Mouse (Mus musculus) heart, adult 2 months (tissue): ENCODE results near the gene Nrap. TPM values are rescaled to one million over a fixed set of nuclear protein-coding genes. Genes with fewer than 3 reads are reported as not detected.
"Not testable (repeated sequence)": the region's sequence is repeated elsewhere in the genome, so short reads cannot be mapped to it uniquely, and the experiment has no call there.

Source experiments
- DNase-seq, 2 experiments: peaks; one replicate each; pipeline ENCODE4 v3.0.0; 2021
- H3K27ac ChIP-seq: fragments of 200-600 bp; 2 replicates; pipeline ENCODE4 v1.8.1; 2022
- H3K27me3 ChIP-seq: fragments of 200-500 bp; 2 replicates; pipeline ENCODE4 v1.6.1; 2012; ENCODE audit warnings: mild to moderate bottlenecking, low read length, inconsistent platforms, mixed read lengths; ENCODE audit not compliant: control insufficient read depth, insufficient read depth
- H3K36me3 ChIP-seq: fragments of 200-500 bp; 2 replicates; pipeline ENCODE4 v1.6.1; 2012; ENCODE audit warnings: low read length, inconsistent platforms; ENCODE audit not compliant: control insufficient read depth, insufficient read depth
- H3K4me1 ChIP-seq: fragments of 200-500 bp; 2 replicates; pipeline ENCODE4 v1.6.1; 2011; ENCODE audit warnings: low read length; ENCODE audit not compliant: control insufficient read depth, insufficient read depth
- H3K4me3 ChIP-seq: fragments of 200-600 bp; 2 replicates; pipeline ENCODE4 v1.8.1; 2022
- H3K79me2 ChIP-seq: fragments of 200-500 bp; replicated peaks from 2 replicates; pipeline ENCODE4 v1.6.1; 2012; ENCODE audit warnings: mild to moderate bottlenecking, inconsistent platforms, low read length, moderate library complexity, mixed read lengths; ENCODE audit not compliant: control insufficient read depth, insufficient read depth
- H3K9ac ChIP-seq: fragments of 200-500 bp; 2 replicates; pipeline ENCODE4 v1.6.1; 2012; ENCODE audit warnings: low read depth, mild to moderate bottlenecking, control low read depth, inconsistent platforms, low read length, mixed read lengths
- CTCF ChIP-seq: fragments of 200-600 bp; IDR thresholded peaks from 2 replicates; pipeline ENCODE4 v1.8.1; 2022; ENCODE audit warnings: antibody characterized with exemption, mild to moderate bottlenecking, moderate library complexity
- EP300 ChIP-seq: fragments of 200-500 bp; IDR thresholded peaks from 2 replicates; pipeline ENCODE4 v1.6.1; 2011; ENCODE audit warnings: low read depth, low read length, control low read depth; ENCODE audit not compliant: insufficient read depth
- POLR2A ChIP-seq: fragments of 200-500 bp; IDR thresholded peaks from 2 replicates; pipeline ENCODE4 v1.6.1; 2011; ENCODE audit warnings: mild to moderate bottlenecking, low read depth, low read length, control low read depth; ENCODE audit not compliant: insufficient read depth
- WGBS: fragments of 180-500 bp; shearing (Covaris S2); methylation state at CpG from one replicate; pipeline ENCODE4 v1.1.7; 2018; 5-methylcytosine and 5-hydroxymethylcytosine counted together
- intact Hi-C: fragments of 180-260 bp; cut with DNase I; formaldehyde crosslinking; loops from one replicate; pipeline ENCODE4 v1.15.1; 2025
- polyA plus RNA-seq: library from polyadenylated mRNA; depleted of rRNA; stranded (reverse); fragments of >200 nt; gene quantifications from 2 replicates; pipeline ENCODE4 v1.2.3, GENCODE M21; 2012
- total RNA-seq, 2 experiments: library from RNA; stranded (reverse); gene quantifications; 2 replicates each; pipeline ENCODE4 v1.2.3; 2021

The Nrap gene
- total and polyA plus RNA-seq, 3 experiments, result 135 to 420 (median 307) TPM

GRCm38 (mm10) chr19:56419452-56419851, 29.6 kb upstream of the Nrap start:
- TF ChIP-seq POLR2A (no peak), CTCF (no peak), EP300 (no peak)
- no peaks in the 10 kb centered on the region for H3K36me3 ChIP-seq
- DNase-seq, result no peak
- no peaks in the 10 kb centered on the region for H3K27me3 ChIP-seq
- H3K4me1 ChIP-seq, result peaks cover 1% of the 10 kb centered on the region; the same call in 1 of the 2 replicates
- no peaks in the 10 kb centered on the region for H3K79me2 ChIP-seq
- intact Hi-C loops, result no loop called here
- WGBS, result 88% methylated on average over 9 of the region's 9 CpGs
- no peak overlapping the region for H3K4me3 ChIP-seq
- no peak overlapping the region for H3K9ac ChIP-seq
- no peak overlapping the region for H3K27ac ChIP-seq

- Histone ChIP-seq H3K4me3 (no peak overlapping the region), H3K4me1 (peaks cover 1% of the 10 kb centered on the region; the same call in 1 of the 2 replicates), H3K9ac (no peak overlapping the region), H3K79me2 (no peaks in the 10 kb centered on the region), H3K27me3 (no peaks in the 10 kb centered on the region), H3K27ac (no peak overlapping the region), H3K36me3 (no peaks in the 10 kb centered on the region)
- TF ChIP-seq CTCF (no peak), POLR2A (no peak), EP300 (no peak)
- WGBS, result 70% methylated on average over 4 of the region's 4 CpGs
- no peak for DNase-seq
- intact Hi-C loops, result no loop called here
These were observed 28.6 kb upstream of the Nrap start for GRCm38 (mm10) chr19:56418404-56418803.

GRCm38 (mm10) chr19:56409884-56410283, 20.0 kb upstream of the Nrap start:
- WGBS, result 99% methylated on average over 4 of the region's 4 CpGs
- H3K4me3 ChIP-seq, H3K27ac ChIP-seq, DNase-seq, H3K4me1 ChIP-seq, intact Hi-C loops, H3K36me3 ChIP-seq, H3K27me3 ChIP-seq, H3K79me2 ChIP-seq, H3K9ac ChIP-seq: not testable (repeated sequence)

GRCm38 (mm10) chr19:56406581-56406980, 16.7 kb upstream of the Nrap start:
- no peak overlapping the region for H3K9ac ChIP-seq
- peak in 1 of 2 experiments; percentile 54 for DNase-seq
- H3K36me3 ChIP-seq, result no peaks in the 10 kb centered on the region
- TF ChIP-seq POLR2A (no peak), CTCF (no peak), EP300 (0 out of 2 replicates have a peak, but pooled peaks have one; percentile 41)
- no peaks in the 10 kb centered on the region for H3K27me3 ChIP-seq
- 58% methylated on average over 7 of the region's 7 CpGs for WGBS
- H3K27ac ChIP-seq, result peak overlapping the region; percentile 26; the same call in 1 of the 2 replicates
- no peak overlapping the region for H3K4me3 ChIP-seq
- H3K4me1 ChIP-seq, result peaks cover 5% of the 10 kb centered on the region
- H3K79me2 ChIP-seq, result no peaks in the 10 kb centered on the region
- intact Hi-C loops, result no loop called here

GRCm38 (mm10) chr19:56405824-56406223, 16.0 kb upstream of the Nrap start:
- no peak for DNase-seq
- no peak for TF ChIP-seq EP300
- no peak for TF ChIP-seq CTCF
- TF ChIP-seq POLR2A, result no peak
- Histone ChIP-seq H3K27me3 (no peaks in the 10 kb centered on the region), H3K9ac (no peak overlapping the region), H3K36me3 (no peaks in the 10 kb centered on the region), H3K4me3 (no peak overlapping the region), H3K4me1 (peaks cover 7% of the 10 kb centered on the region), H3K79me2 (no peaks in the 10 kb centered on the region), H3K27ac (no peak overlapping the region)
- intact Hi-C loops, result no loop called here
- 96% methylated on average over 4 of the region's 4 CpGs for WGBS

- peak overlapping the region; percentile 27; the same call in 1 of the 2 replicates for H3K27ac ChIP-seq
- DNase-seq, result no peak
- H3K36me3 ChIP-seq, result no peaks in the 10 kb centered on the region
- no peak overlapping the region for H3K9ac ChIP-seq
- no peaks in the 10 kb centered on the region for H3K79me2 ChIP-seq
- intact Hi-C loops, result no loop called here
- 47% methylated on average over 6 of the region's 6 CpGs for whole genome bisulfite sequencing
- H3K4me1 ChIP-seq, result peaks cover 11% of the 10 kb centered on the region
- no peak for TF ChIP-seq POLR2A
- TF ChIP-seq CTCF, result no peak
- TF ChIP-seq EP300, result no peak
- no peak overlapping the region for H3K4me3 ChIP-seq
- no peaks in the 10 kb centered on the region for H3K27me3 ChIP-seq
These were observed 12.0 kb upstream of the Nrap start for GRCm38 (mm10) chr19:56401864-56402263.

GRCm38 (mm10) chr19:56400200-56400599, 10.4 kb upstream of the Nrap start:
- H3K27me3 ChIP-seq, result no peaks in the 10 kb centered on the region
- H3K4me1 ChIP-seq, result peaks cover 12% of the 10 kb centered on the region
- H3K36me3 ChIP-seq, result no peaks in the 10 kb centered on the region
- no peak overlapping the region for H3K9ac ChIP-seq
- intact Hi-C loops, result no loop called here
- TF ChIP-seq CTCF (no peak), EP300 (0 out of 2 replicates have a peak, but pooled peaks have one; percentile 59), POLR2A (no peak)
- H3K4me3 ChIP-seq, result no peak overlapping the region
- no peaks in the 10 kb centered on the region for H3K79me2 ChIP-seq
- H3K27ac ChIP-seq, result peak overlapping the region; percentile 5; the same call in 1 of the 2 replicates
- WGBS, result 41% methylated on average over 14 of the region's 14 CpGs
- DNase-seq, result peak; percentile 85
